Mouse (Mus musculus): ENCODE data around the gene Serf1.
"Not testable (repeated sequence)": the region's sequence is repeated elsewhere in the genome, so short reads cannot be mapped to it uniquely, and the experiment has no call there.

Serf1 gene

GRCm38 (mm10) chr13:100107652-100108472, at the start of gene Serf1:
Serf1 (plus strand) TSS chr13:100108012.
- peak; percentile 82 to 90 for DNase-seq

- DNase-seq: no peak
Observed at GRCm38 (mm10) chr13:100063936-100064335, 43.9 kb upstream of the Serf1 start.

GRCm38 (mm10) chr13:100067821-100068220, 40.0 kb upstream of the Serf1 start:
- no peak for DNase-seq

- DNase-seq: no peak
Observed at GRCm38 (mm10) chr13:100071473-100071872, 36.3 kb upstream of the Serf1 start.

GRCm38 (mm10) chr13:100098808-100099207, 9.0 kb upstream of the Serf1 start:
- DNase-seq: no peak

- DNase-seq: no peak
Observed at GRCm38 (mm10) chr13:100103052-100103658, 4.7 kb upstream of the Serf1 start.

GRCm38 (mm10) chr13:100103748-100104254, 4.0 kb upstream of the Serf1 start, which contains the start of gene Bdp1:
Bdp1 (minus strand) TSS chr13:100104070.
- DNase-seq: peak; percentile 97 to 99

GRCm38 (mm10) chr13:100112218-100112972, 4.6 kb downstream of the Serf1 start:
- peak; percentile 38 for DNase-seq

- no peak for DNase-seq
Observed at GRCm38 (mm10) chr13:100123970-100124369, 16.2 kb downstream of the Serf1 start.

- peak; percentile 92 to 93 for DNase-seq
Observed at GRCm38 (mm10) chr13:100124423-100125257, 16.8 kb downstream of the Serf1 start, which contains the start of gene Smn1. Smn1 (plus strand) TSS chr13:100124852.

- DNase-seq: no peak
Observed at GRCm38 (mm10) chr13:100125258-100125643, 17.4 kb downstream of the Serf1 start.

GRCm38 (mm10) chr13:100141646-100142314, 34.0 kb downstream of the Serf1 start:
- no peak for DNase-seq

GRCm38 (mm10) chr13:100152659-100153058, 44.8 kb downstream of the Serf1 start:
- DNase-seq: no peak

GRCm38 (mm10) chr13:100156624-100157023, 48.8 kb downstream of the Serf1 start:
- DNase-seq: no peak

- not testable (repeated sequence) for DNase-seq
Observed at GRCm38 (mm10) chr13:100161171-100161870, 53.5 kb downstream of the Serf1 start.

- not testable (repeated sequence) for DNase-seq
Observed at GRCm38 (mm10) chr13:100162467-100162866, 54.7 kb downstream of the Serf1 start.

All from cerebellum, postnatal 14 days (tissue).